Mouse (Mus musculus): ENCODE data around the gene Prpf18. TPM values are rescaled to one million over a fixed set of nuclear protein-coding genes. Genes with fewer than 3 reads are reported as not detected.

Prpf18 gene
- total and polyA plus RNA-seq, 3 experiments: 23.8 to 37.6 (median 35.0) TPM

DNA sequence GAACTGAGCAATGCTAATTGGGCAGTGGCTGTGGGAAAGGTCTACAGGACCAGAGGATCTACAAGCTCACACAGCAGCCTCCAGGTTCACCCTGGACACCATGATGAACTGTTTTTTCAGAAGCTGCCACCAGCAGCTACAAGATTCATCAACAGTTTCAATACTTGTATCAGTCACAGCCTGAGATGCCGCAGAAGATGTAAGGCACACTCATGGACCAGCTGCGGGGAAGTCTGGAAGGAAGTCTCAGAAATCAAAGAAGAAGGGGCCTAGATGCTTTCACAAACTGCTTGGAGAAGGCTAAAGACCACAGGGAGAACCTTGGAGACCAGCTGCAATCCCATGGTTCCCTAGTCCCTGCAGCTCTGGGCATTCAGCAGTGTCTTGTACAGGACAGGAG, 2.3 kb downstream of the Prpf18 start:
- Histone ChIP-seq H3K27me3 (replicated peaks) (no peaks in the 10 kb centered on the region), H3K9me3 (replicated peaks; ENCODE audit: low read length) (no peaks in the 10 kb centered on the region), H3K9ac (ENCODE audit: insufficient read depth, low read depth) (0 out of 2 replicates have a peak overlapping the region, but pooled peaks have one; percentile 1), H3K4me3 (replicated peaks in 1 of 3; ENCODE audit: low read depth in 2 of 3, low read length in 2 of 3, poor library complexity in 1 of 3) (no peak overlapping the region), H3K27ac (ENCODE audit: insufficient read depth, low read depth) (no peak overlapping the region), H3K36me3 (replicated peaks in 1 of 2; ENCODE audit: control insufficient read depth in 1 of 2, insufficient read depth in 1 of 2, low read length in 1 of 2) (peaks cover 22 to 30% of the 10 kb centered on the region in 2 experiments), H3K79me2 (replicated peaks; ENCODE audit: control insufficient read depth, extremely low read depth, insufficient read depth, poor library complexity, severe bottlenecking) (peaks cover 34% of the 10 kb centered on the region), H3K4me1 (ENCODE audit: control insufficient read depth in 1 of 2, insufficient read depth in 2 of 2) (peaks cover 4 to 21% of the 10 kb centered on the region in 2 experiments; a peak in 2 of 4 replicates), H3K4me2 (ENCODE audit: insufficient read depth, low read depth, poor library complexity, severe bottlenecking) (no peak overlapping the region; the same call in 1 of the 2 replicates)
- dilution Hi-C loops (cut with MboI; ENCODE audit: extremely low pct_ligation_motif_present, extremely low pct_unique_long_range_greater_than_20kb, low sequenced_read_pairs): no loop called here
- in situ Hi-C loops (cut with MboI; ENCODE audit: low pct_ligation_motif_present, low pct_unique_long_range_greater_than_20kb, low sequenced_read_pairs): loop anchor here (25.0 kb wide), 1 partner anchor 213 kb away; no protein-coding TSS in a partner anchor
- TF ChIP-seq KAT2A (IDR thresholded peaks at IDR 0.05; ENCODE audit: insufficient replicate concordance, low read length) (no peak), SIN3A (IDR thresholded peaks at IDR 0.05; ENCODE audit: low read length) (no peak), ZNF384 (IDR thresholded peaks at IDR 0.05; ENCODE audit: low read depth, low read length) (no peak), IRF4 (IDR thresholded peaks at IDR 0.05; ENCODE audit: low read depth, low read length) (no peak), E2F4 (IDR thresholded peaks at IDR 0.05; ENCODE audit: insufficient replicate concordance, low read depth, low read length) (no peak), ETS1 (conservative IDR thresholded peaks at IDR 0.05; ENCODE audit: low read depth, low read length) (no peak), USF1 (IDR thresholded peaks at IDR 0.05; ENCODE audit: low read depth, low read length) (no peak), GABPA (IDR thresholded peaks at IDR 0.05; ENCODE audit: insufficient replicate concordance, low read depth, low read length) (no peak)
- no peak for DNase-seq (ENCODE audit: extremely low read depth)

DNA sequence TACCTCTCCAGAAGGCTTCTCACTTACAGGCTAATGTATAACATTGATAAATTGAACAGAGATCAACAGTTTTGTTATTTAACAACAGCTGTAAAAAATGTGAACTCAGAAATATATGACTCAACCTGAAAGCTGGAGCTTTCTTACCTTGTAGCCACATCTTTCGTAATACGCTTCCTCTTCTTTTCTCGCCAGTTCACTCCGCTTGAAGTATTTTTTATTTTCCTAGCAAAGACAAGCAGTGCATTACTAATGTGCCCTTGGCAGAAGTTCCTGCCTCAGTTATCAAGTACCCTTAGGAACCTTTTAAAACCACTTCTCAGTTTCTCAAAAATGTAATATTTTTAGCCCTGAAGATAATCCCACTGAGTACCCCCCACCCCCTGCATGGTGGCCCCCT, 3.8 kb downstream of the Prpf18 start:
- H3K9ac ChIP-seq (ENCODE audit: insufficient read depth, low read depth): no peak overlapping the region
- in situ Hi-C loops (cut with MboI; ENCODE audit: low pct_ligation_motif_present, low pct_unique_long_range_greater_than_20kb, low sequenced_read_pairs): loop anchor here (25.0 kb wide), 1 partner anchor 214 kb away; no protein-coding TSS in a partner anchor

More for the DNA sequence above, 3.8 kb downstream of the Prpf18 start:
- Histone ChIP-seq H3K79me2 (replicated peaks; ENCODE audit: control insufficient read depth, extremely low read depth, insufficient read depth, poor library complexity, severe bottlenecking) (peaks cover 34% of the 10 kb centered on the region), H3K4me3 (replicated peaks in 1 of 3; ENCODE audit: low read depth in 2 of 3, low read length in 2 of 3, poor library complexity in 1 of 3) (no peak overlapping the region), H3K27ac (ENCODE audit: insufficient read depth, low read depth) (no peak overlapping the region), H3K4me2 (ENCODE audit: insufficient read depth, low read depth, poor library complexity, severe bottlenecking) (no peak overlapping the region), H3K36me3 (replicated peaks in 1 of 2; ENCODE audit: control insufficient read depth in 1 of 2, insufficient read depth in 1 of 2, low read length in 1 of 2) (peaks cover 27 to 41% of the 10 kb centered on the region in 2 experiments), H3K9me3 (replicated peaks; ENCODE audit: low read length) (no peaks in the 10 kb centered on the region), H3K27me3 (replicated peaks) (no peaks in the 10 kb centered on the region), H3K4me1 (ENCODE audit: control insufficient read depth in 1 of 2, insufficient read depth in 2 of 2) (peaks cover 4 to 21% of the 10 kb centered on the region in 2 experiments; a peak in 2 of 4 replicates)
- DNase-seq (ENCODE audit: extremely low read depth): peak; percentile 17
- TF ChIP-seq JUND (conservative IDR thresholded peaks at IDR 0.05; ENCODE audit: low read depth, low read length): 0 out of 2 replicates have a peak, but pooled peaks have one; percentile 29
- no peak for TF ChIP-seq USF1 (IDR thresholded peaks at IDR 0.05; ENCODE audit: low read depth, low read length)
- TF ChIP-seq E2F4 (IDR thresholded peaks at IDR 0.05; ENCODE audit: insufficient replicate concordance, low read depth, low read length): no peak
- 0 out of 2 replicates have a peak, but pooled peaks have one; percentile 1 for TF ChIP-seq ZNF384 (IDR thresholded peaks at IDR 0.05; ENCODE audit: low read depth, low read length)
- TF ChIP-seq NELFE (IDR thresholded peaks at IDR 0.05; ENCODE audit: low read depth, low read length): no peak
- TF ChIP-seq EP300 (IDR thresholded peaks at IDR 0.05; ENCODE audit: low read length): peak; percentile 44; the same call in 1 of the 2 replicates
- no peak for TF ChIP-seq TCF12 (IDR thresholded peaks at IDR 0.05; ENCODE audit: low read depth, low read length)
- no peak for TF ChIP-seq JUN (IDR thresholded peaks at IDR 0.05; ENCODE audit: insufficient read depth, low read depth, low read length)
- TF ChIP-seq CTCF (conservative IDR thresholded peaks at IDR 0.05 in 1 of 2, IDR thresholded peaks at IDR 0.05 in 1 of 2; ENCODE audit: low read depth in 2 of 2, low read length in 2 of 2): no peak
- no peak for TF ChIP-seq MXI1 (IDR thresholded peaks at IDR 0.05; ENCODE audit: low read depth, low read length)
- TF ChIP-seq IRF4 (IDR thresholded peaks at IDR 0.05; ENCODE audit: low read depth, low read length): peak; percentile 56; the same call in 1 of the 2 replicates
- TF ChIP-seq ETS1 (conservative IDR thresholded peaks at IDR 0.05; ENCODE audit: low read depth, low read length): no peak
- dilution Hi-C loops (cut with MboI; ENCODE audit: extremely low pct_ligation_motif_present, extremely low pct_unique_long_range_greater_than_20kb, low sequenced_read_pairs): no loop called here

All from CH12.LX (cell line).